Mouse (Mus musculus) frontal cortex, postnatal 36 days (tissue): ENCODE measurements at regions not wholly inside any gene's neighbourhood (a gene's known extent, or its start where the extent isn't known, plus 50 kb on each side); places are given as distances from the start of the nearest gene placed in this dataset.
A peak's percentile ranks its signal among the peaks of the same experiment; 100 is the strongest.

ENCODE experiments used
- DNase-seq, 2 experiments: peaks; one replicate each; pipeline ENCODE4 v3.0.0; 2022; ENCODE audit warnings: low spot score in 2 of 2

DNA sequence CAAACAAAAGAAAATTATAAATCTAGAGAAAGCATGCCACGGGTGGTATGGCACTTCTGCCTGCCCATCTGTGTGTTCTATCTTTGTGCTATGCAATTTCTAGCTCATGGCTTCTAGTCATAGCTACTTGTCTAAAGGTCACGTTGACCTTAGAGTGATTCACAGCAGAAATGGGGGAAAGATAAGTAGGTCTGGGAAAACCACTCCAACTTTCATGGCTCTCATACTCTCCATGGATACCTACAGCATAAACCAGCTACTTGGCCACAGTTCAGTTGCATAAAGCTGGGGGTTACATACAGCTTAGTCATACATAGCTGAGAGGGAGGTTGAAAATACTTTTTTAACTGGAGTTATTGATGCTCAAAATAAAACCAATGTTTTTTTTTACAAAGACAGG lies 100.6 kb upstream of the Trpc6 start:
- DNase-seq = peak; percentile 6 to 32

DNA sequence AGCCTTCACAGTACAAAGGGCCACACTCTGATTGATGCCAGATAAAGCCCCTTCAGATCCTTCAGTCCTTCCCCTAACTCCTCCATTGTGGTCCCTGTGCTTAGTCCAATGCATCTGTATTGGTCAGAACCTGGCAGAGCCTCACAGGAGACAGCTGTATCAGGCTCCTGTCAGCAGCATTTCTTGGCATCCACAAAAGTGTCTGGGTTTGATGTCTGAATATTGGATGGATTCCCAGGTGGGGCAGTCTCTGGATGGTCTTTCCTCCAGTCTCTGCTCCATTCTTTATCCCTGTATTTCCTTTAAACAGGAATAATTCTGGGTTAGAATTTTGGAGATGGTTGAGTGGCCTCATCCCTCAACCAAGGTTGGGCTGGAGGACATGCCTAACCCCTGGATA lies 92.5 kb upstream of the Trpc6 start:
- no peak for DNase-seq

DNA sequence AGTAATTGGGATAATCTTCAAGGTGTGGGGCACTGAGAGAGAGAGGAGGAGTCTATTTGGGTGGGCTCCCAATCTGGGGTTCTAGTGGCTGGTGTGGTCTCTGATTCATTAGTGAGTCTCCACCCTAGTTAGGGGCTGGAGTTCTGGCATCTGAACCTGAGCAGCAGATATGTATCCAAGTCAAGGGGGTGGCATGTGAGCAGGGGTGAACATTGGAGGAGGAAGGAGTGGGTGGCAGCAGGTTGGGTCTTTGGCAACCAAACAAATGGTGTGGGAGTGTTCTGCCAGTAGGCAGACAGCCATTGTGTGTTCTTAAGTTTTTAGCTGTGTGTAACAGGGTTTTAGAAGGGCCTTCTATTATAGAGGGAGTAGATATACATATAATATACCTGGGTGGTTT lies 90.4 kb upstream of the Trpc6 start:
- DNase-seq = no peak

DNA sequence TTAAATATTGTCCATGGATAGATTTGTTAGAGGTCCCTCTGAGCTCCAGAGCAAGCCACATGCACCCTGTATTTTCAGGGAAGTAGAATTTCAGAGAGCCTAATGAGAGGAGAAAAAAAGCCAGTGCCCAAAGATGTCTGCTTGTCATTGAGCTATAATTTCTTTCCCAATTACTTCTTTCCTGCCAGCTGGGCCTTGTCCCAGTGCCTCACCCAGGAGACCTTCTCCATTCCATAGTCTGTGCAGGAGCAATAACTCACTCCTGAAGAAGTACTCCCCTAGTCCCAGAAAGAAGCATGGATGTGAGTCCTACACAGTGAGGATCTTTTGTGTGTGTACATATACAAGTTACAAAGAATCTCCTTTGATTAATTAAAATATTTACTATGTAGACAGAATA lies 89.4 kb upstream of the Trpc6 start:
- no peak for DNase-seq

DNA sequence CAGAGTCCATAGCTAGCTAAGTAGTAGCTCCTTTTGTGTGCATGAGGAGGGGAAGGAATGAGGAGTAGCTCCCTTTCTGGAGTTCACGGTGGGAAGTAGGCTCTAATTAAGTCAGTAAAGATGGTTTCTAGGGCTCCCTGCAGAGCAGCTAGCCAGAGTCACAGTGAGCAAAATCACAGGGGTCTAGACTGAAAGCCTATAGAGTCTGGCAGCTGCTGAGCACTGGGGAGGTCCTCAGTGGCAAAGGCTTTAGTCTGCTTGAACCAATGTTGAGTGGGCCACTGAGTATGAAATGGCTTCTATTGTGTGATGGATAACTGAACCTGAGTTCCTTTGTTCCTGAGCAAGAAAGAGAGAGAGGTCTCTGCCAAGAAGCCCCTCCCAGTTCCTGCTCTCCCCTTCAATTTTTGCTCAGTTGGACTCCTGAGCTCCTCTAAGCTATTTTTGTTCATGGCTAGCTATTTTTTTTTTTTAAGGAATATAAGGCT lies 84.8 kb upstream of the Trpc6 start:
- no peak for DNase-seq

DNA sequence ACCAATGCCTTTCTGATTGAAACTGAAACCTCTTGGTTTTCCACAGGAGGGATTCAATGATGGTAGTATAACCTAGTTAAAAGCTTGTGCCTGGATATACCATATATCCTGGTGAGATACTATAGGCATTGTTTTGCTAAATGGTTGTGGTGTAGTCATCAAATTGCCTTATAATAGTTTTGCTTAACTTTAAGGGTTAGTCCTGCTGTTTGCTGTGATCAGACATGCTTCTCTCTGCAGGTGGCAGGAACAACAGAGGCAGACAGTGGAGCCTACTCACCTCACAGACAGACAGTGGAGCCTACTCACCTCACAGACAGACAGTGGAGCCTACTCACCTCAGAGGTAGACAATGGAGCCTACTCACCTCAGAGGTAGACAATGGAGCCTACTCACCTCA lies 82.2 kb upstream of the Trpc6 start:
- no peak for DNase-seq

DNA sequence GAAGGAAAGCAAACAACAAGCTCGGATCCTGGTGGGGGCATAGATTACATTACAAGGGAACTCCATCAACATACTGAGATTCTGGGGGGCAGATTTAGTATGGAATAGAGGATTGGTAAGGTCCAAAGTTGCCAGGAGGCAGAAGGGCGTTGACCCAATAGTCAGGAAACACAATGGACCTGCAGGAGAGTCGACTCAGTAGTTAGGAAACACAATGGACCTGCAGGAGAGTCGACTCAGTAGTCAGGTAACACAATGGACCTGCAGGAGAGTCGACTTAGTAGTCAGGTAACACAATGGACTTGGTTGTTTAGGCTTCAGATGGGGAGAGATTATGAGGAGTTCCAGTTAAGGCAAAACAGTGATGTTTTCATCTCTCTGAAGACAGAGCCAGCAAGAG lies 81.1 kb upstream of the Trpc6 start:
- no peak for DNase-seq

DNA sequence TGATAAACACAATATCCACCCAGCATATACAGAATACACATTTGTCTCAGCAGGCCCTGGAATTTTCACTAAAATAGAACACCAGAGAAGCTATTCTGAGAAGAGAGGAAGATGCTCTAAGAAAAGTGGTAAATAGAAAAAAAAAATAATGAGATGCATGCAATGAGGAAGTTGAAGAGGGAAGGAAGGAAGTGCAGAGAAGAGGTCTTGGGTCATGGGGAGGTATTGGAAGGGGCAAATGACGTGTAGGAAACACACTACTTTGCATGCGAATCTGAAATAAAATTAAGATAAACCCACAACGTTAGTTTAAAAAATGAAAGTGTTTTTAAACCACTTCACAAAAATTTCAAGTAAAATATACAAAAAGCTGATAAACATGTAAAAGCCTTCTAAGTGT lies 57.4 kb upstream of the Trpc6 start:
- DNase-seq = no peak

DNA sequence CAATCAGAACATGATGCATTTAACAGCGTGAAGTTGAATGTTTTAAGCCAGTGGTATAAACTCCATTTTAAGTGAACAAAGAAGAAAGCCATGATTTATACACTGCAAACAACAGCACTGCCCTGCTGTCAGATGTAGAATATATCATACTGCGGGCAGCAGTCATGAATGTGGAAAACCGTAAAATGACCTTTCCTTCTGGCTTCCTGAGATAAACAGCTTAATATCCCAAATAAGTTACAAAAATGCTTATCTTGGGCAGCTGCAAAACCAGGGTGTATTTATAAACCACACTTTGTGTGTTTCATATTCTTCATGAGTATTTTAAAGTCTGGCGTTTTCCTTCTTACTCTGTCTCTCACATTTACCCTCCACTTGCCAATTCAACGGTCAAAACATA lies 56.1 kb upstream of the Trpc6 start:
- no peak for DNase-seq
